Mouse (Mus musculus): ENCODE measurements around the gene Dcaf12. TPM values are rescaled to one million over a fixed set of nuclear protein-coding genes. Genes with fewer than 3 reads are reported as not detected.

The Dcaf12 gene
- polyA plus RNA-seq, 1 experiment from 2014 or later, result 56.2 TPM

GRCm38 (mm10) chr4:41307406-41307805 is 7.3 kb downstream of the Dcaf12 start:
- 85% methylated on average over 6 of the region's 6 CpGs for WGBS
- Histone ChIP-seq H3K27ac (no peak overlapping the region), H3K9me3 (no peaks in the 10 kb centered on the region), H3K9ac (no peak overlapping the region), H3K4me2 (no peak overlapping the region), H3K4me1 (0 out of 2 replicates have a peak, but pooled peaks cover 4% of the 10 kb centered on the region), H3K36me3 (peaks cover 12% of the 10 kb centered on the region; the same call in 1 of the 2 replicates), H3K4me3 (replicated peaks) (no peak overlapping the region), H3K27me3 (replicated peaks) (no peaks in the 10 kb centered on the region)
- no peak for ATAC-seq (ENCODE audit: insufficient read depth, low FRiP score, low read depth)

- peaks cover 42% of the 10 kb centered on the region for H3K36me3 ChIP-seq
- H3K4me1 ChIP-seq, result no peaks in the 10 kb centered on the region
- no peak overlapping the region for H3K4me3 ChIP-seq (replicated peaks)
- no peaks in the 10 kb centered on the region for H3K27me3 ChIP-seq (replicated peaks)
- WGBS, result 53% methylated on average over 3 of the region's 3 CpGs
- H3K9ac ChIP-seq, result no peak overlapping the region
- no peaks in the 10 kb centered on the region for H3K9me3 ChIP-seq
- no peak overlapping the region for H3K27ac ChIP-seq
- no peak for ATAC-seq (ENCODE audit: insufficient read depth, low FRiP score, low read depth)
- no peak overlapping the region for H3K4me2 ChIP-seq
Observed at GRCm38 (mm10) chr4:41304302-41304701, 10.4 kb downstream of the Dcaf12 start.

- peaks cover 42% of the 10 kb centered on the region for H3K36me3 ChIP-seq
Observed at GRCm38 (mm10) chr4:41303671-41304070, 11.0 kb downstream of the Dcaf12 start.

GRCm38 (mm10) chr4:41298976-41299375 is 15.7 kb downstream of the Dcaf12 start:
- Histone ChIP-seq H3K4me1 (no peaks in the 10 kb centered on the region), H3K4me3 (replicated peaks) (no peak overlapping the region), H3K9me3 (no peaks in the 10 kb centered on the region), H3K27ac (no peak overlapping the region), H3K36me3 (peaks cover 81% of the 10 kb centered on the region), H3K9ac (no peak overlapping the region), H3K27me3 (replicated peaks) (no peaks in the 10 kb centered on the region), H3K4me2 (no peak overlapping the region)
- ATAC-seq (ENCODE audit: insufficient read depth, low FRiP score, low read depth), result no peak
- WGBS, result 91% methylated on average over 5 of the region's 5 CpGs

More at GRCm38 (mm10) chr4:41303671-41304070, 11.0 kb downstream of the Dcaf12 start:
- H3K27ac ChIP-seq, result no peak overlapping the region
- H3K4me2 ChIP-seq, result no peak overlapping the region
- H3K9ac ChIP-seq, result no peak overlapping the region
- H3K4me1 ChIP-seq, result no peaks in the 10 kb centered on the region
- no peak for ATAC-seq (ENCODE audit: insufficient read depth, low FRiP score, low read depth)
- no peak overlapping the region for H3K4me3 ChIP-seq (replicated peaks)
- H3K9me3 ChIP-seq, result no peaks in the 10 kb centered on the region
- no peaks in the 10 kb centered on the region for H3K27me3 ChIP-seq (replicated peaks)
- WGBS, result 91% methylated on average over 7 of the region's 7 CpGs

- peaks cover 85% of the 10 kb centered on the region for H3K36me3 ChIP-seq
- H3K27me3 ChIP-seq (replicated peaks), result no peaks in the 10 kb centered on the region
- no peak overlapping the region for H3K4me2 ChIP-seq
- no peaks in the 10 kb centered on the region for H3K9me3 ChIP-seq
- no peak overlapping the region for H3K4me3 ChIP-seq (replicated peaks)
- WGBS, result 92% methylated on average over 7 of the region's 7 CpGs
- no peak overlapping the region for H3K27ac ChIP-seq
- no peaks in the 10 kb centered on the region for H3K4me1 ChIP-seq
- no peak for ATAC-seq (ENCODE audit: insufficient read depth, low FRiP score, low read depth)
- H3K9ac ChIP-seq, result no peak overlapping the region
Observed at GRCm38 (mm10) chr4:41295960-41296359, 18.7 kb downstream of the Dcaf12 start.

- Histone ChIP-seq H3K36me3 (peaks cover 81% of the 10 kb centered on the region), H3K4me1 (no peaks in the 10 kb centered on the region), H3K27ac (no peak overlapping the region), H3K4me2 (no peak overlapping the region), H3K9ac (no peak overlapping the region), H3K9me3 (no peaks in the 10 kb centered on the region), H3K27me3 (replicated peaks) (no peaks in the 10 kb centered on the region), H3K4me3 (replicated peaks) (no peak overlapping the region)
- 88% methylated on average over 11 of the region's 11 CpGs for WGBS
- no peak for ATAC-seq (ENCODE audit: insufficient read depth, low FRiP score, low read depth)
Observed at GRCm38 (mm10) chr4:41295507-41295906, 19.2 kb downstream of the Dcaf12 start.

GRCm38 (mm10) chr4:41293907-41294306 is 20.8 kb downstream of the Dcaf12 start:
- Histone ChIP-seq H3K9ac (no peak overlapping the region), H3K4me1 (no peaks in the 10 kb centered on the region), H3K27ac (no peak overlapping the region), H3K9me3 (no peaks in the 10 kb centered on the region), H3K4me3 (replicated peaks) (no peak overlapping the region), H3K27me3 (replicated peaks) (no peaks in the 10 kb centered on the region), H3K36me3 (peaks cover 65% of the 10 kb centered on the region), H3K4me2 (no peak overlapping the region)
- 91% methylated on average over 4 of the region's 4 CpGs for WGBS
- no peak for ATAC-seq (ENCODE audit: insufficient read depth, low FRiP score, low read depth)

- WGBS, result 85% methylated on average over 7 of the region's 7 CpGs
- no peak for ATAC-seq (ENCODE audit: insufficient read depth, low FRiP score, low read depth)
- Histone ChIP-seq H3K27me3 (replicated peaks) (no peaks in the 10 kb centered on the region), H3K36me3 (peaks cover 29% of the 10 kb centered on the region), H3K4me1 (no peaks in the 10 kb centered on the region), H3K4me2 (no peak overlapping the region), H3K9ac (no peak overlapping the region), H3K9me3 (no peaks in the 10 kb centered on the region), H3K27ac (no peak overlapping the region), H3K4me3 (replicated peaks) (no peak overlapping the region)
Observed at GRCm38 (mm10) chr4:41289802-41290201, 24.9 kb downstream of the Dcaf12 start.

- H3K4me2 ChIP-seq, result no peak overlapping the region
- 20% methylated on average over 3 of the region's 3 CpGs for WGBS
Observed at GRCm38 (mm10) chr4:41286420-41286819, 28.3 kb downstream of the Dcaf12 start.

GRCm38 (mm10) chr4:41284087-41284486 is 30.6 kb downstream of the Dcaf12 start:
- no peak overlapping the region for H3K4me3 ChIP-seq (replicated peaks)
- H3K27me3 ChIP-seq (replicated peaks), result no peaks in the 10 kb centered on the region
- no peaks in the 10 kb centered on the region for H3K9me3 ChIP-seq
- H3K4me2 ChIP-seq, result no peak overlapping the region
- no peaks in the 10 kb centered on the region for H3K36me3 ChIP-seq
- WGBS, result 69% methylated on average over 2 of the region's 2 CpGs
- no peaks in the 10 kb centered on the region for H3K4me1 ChIP-seq
- H3K9ac ChIP-seq, result no peak overlapping the region
- H3K27ac ChIP-seq, result peak overlapping the region; percentile 40
- ATAC-seq (ENCODE audit: insufficient read depth, low FRiP score, low read depth), result 0 out of 2 replicates have a peak, but pooled peaks have one; percentile 31

More at GRCm38 (mm10) chr4:41286420-41286819, 28.3 kb downstream of the Dcaf12 start:
- no peaks in the 10 kb centered on the region for H3K27me3 ChIP-seq (replicated peaks)
- no peak overlapping the region for H3K27ac ChIP-seq
- H3K9ac ChIP-seq, result no peak overlapping the region
- H3K4me3 ChIP-seq (replicated peaks), result no peak overlapping the region
- no peaks in the 10 kb centered on the region for H3K9me3 ChIP-seq
- ATAC-seq (ENCODE audit: insufficient read depth, low FRiP score, low read depth), result no peak
- H3K36me3 ChIP-seq, result peaks cover under 1% of the 10 kb centered on the region; the same call in 1 of the 2 replicates
- no peaks in the 10 kb centered on the region for H3K4me1 ChIP-seq

GRCm38 (mm10) chr4:41275927-41276326 is 38.8 kb downstream of the Dcaf12 start:
- peak overlapping the region; percentile 69 for H3K4me2 ChIP-seq
- H3K4me1 ChIP-seq, result peaks cover 22% of the 10 kb centered on the region
- no peaks in the 10 kb centered on the region for H3K9me3 ChIP-seq
- H3K27me3 ChIP-seq (replicated peaks), result no peaks in the 10 kb centered on the region
- H3K27ac ChIP-seq, result peak overlapping the region; percentile 94
- 0 out of 2 replicates have a peak, but pooled peaks cover 2% of the 10 kb centered on the region for H3K36me3 ChIP-seq
- H3K9ac ChIP-seq, result peak overlapping the region; percentile 67
- 53% methylated on average over 5 of the region's 5 CpGs for WGBS
- H3K4me3 ChIP-seq (replicated peaks), result peak overlapping the region; percentile 89
- ATAC-seq (ENCODE audit: insufficient read depth, low FRiP score, low read depth), result no peak

- WGBS, result under 1% methylated on average over 60 of the region's 60 CpGs
- Histone ChIP-seq H3K36me3 (peaks cover 8% of the 10 kb centered on the region; the same call in 1 of the 2 replicates), H3K27me3 (replicated peaks) (no peaks in the 10 kb centered on the region), H3K4me1 (peaks cover 22% of the 10 kb centered on the region), H3K4me2 (peak within 1 kb of the TSS; percentile 69), H3K9me3 (no peaks in the 10 kb centered on the region), H3K4me3 (replicated peaks) (peak within 1 kb of the TSS; percentile 89), H3K27ac (peak within 1 kb of the TSS; percentile 94), H3K9ac (peak within 1 kb of the TSS; percentile 88)
- peak; percentile 97 for ATAC-seq (ENCODE audit: insufficient read depth, low FRiP score, low read depth)
Observed at GRCm38 (mm10) chr4:41274980-41275850, 39.5 kb downstream of the Dcaf12 start, which contains the start of gene Ubap2. TSS of gene Ubap2 (minus strand) at chr4:41275144.

Measured in stomach, embryonic 15.5 days (tissue).